Mouse (Mus musculus) MEL (cell line): Measurements from ENCODE around the gene Hspa12a.

ENCODE experiments used
- CTCF ChIP-seq, 3 experiments: IDR thresholded peaks in 2 of 3; conservative IDR thresholded peaks in 1 of 3; 2 replicates each; pipeline ENCODE4 v1.5.1; 2011 to 2012; ENCODE audit warnings: low read length in 3 of 3, low read depth in 2 of 3, mild to moderate bottlenecking in 2 of 3, improper control_type of control experiment in 1 of 3, inconsistent platforms in 1 of 3, mixed read lengths in 1 of 3, moderate library complexity in 1 of 3; ENCODE audit not compliant: control insufficient read depth in 1 of 3, insufficient read depth in 1 of 3, poor library complexity in 1 of 3, severe bottlenecking in 1 of 3
- EP300 ChIP-seq, 2 experiments: IDR thresholded peaks; 2 replicates each; pipeline ENCODE4 v1.6.1; 2011; ENCODE audit warnings: improper control_type of control experiment in 2 of 2, low read length in 2 of 2, low read depth in 1 of 2, mild to moderate bottlenecking in 1 of 2
- GABPA ChIP-seq: IDR thresholded peaks from 2 replicates; pipeline ENCODE4 v1.6.1; 2012; ENCODE audit warnings: low read depth, mild to moderate bottlenecking, inconsistent platforms, low read length, improper control_type of control experiment, moderate library complexity
- MAFK ChIP-seq: IDR thresholded peaks from 2 replicates; pipeline ENCODE4 v1.6.1; 2011; ENCODE audit warnings: low read depth, mild to moderate bottlenecking, low read length, improper control_type of control experiment, borderline replicate concordance
- MAZ ChIP-seq: IDR thresholded peaks from 2 replicates; pipeline ENCODE4 v1.6.1; 2012; ENCODE audit warnings: low read depth, mild to moderate bottlenecking, inconsistent platforms, low read length, improper control_type of control experiment
- POLR2AphosphoS2 ChIP-seq: IDR thresholded peaks from 2 replicates; pipeline ENCODE4 v1.6.1; 2011; ENCODE audit warnings: low read length, improper control_type of control experiment
- TCF12 ChIP-seq: IDR thresholded peaks from 2 replicates; pipeline ENCODE4 v1.6.1; 2014; ENCODE audit warnings: low read depth, mild to moderate bottlenecking, inconsistent platforms, low read length, improper control_type of control experiment, moderate library complexity
- ZC3H11A ChIP-seq: IDR thresholded peaks from 2 replicates; pipeline ENCODE4 v1.6.1; 2012; ENCODE audit warnings: low read depth, mild to moderate bottlenecking, inconsistent platforms, low read length, improper control_type of control experiment
- ZKSCAN1 ChIP-seq: IDR thresholded peaks from 2 replicates; pipeline ENCODE4 v1.6.1; 2012; ENCODE audit warnings: low read depth, mild to moderate bottlenecking, inconsistent platforms, low read length, improper control_type of control experiment, moderate library complexity

- TF ChIP-seq POLR2AphosphoS2 (no peak), CTCF (IDR thresholded peaks at IDR 0.05 in 2 of 3, conservative IDR thresholded peaks at IDR 0.05 in 1 of 3; ENCODE audit: control insufficient read depth in 1 of 3, insufficient read depth in 1 of 3, low read depth in 2 of 3, low read length in 3 of 3, poor library complexity in 1 of 3, severe bottlenecking in 1 of 3) (no peak), ZC3H11A (no peak), EP300 (IDR thresholded peaks at IDR 0.05; ENCODE audit: low read depth in 1 of 2, low read length in 2 of 2) (no peak), TCF12 (no peak), MAZ (no peak), ZKSCAN1 (no peak), MAFK (no peak), GABPA (no peak)
Measured at GRCm38 (mm10) chr19:58951521-58951920, 8.1 kb upstream of the Hspa12a start.
